Mouse (Mus musculus) left cerebral cortex, adult 2 months (tissue): ENCODE results near the gene Adcy5. TPM values are rescaled to one million over a fixed set of nuclear protein-coding genes. Genes with fewer than 3 reads are reported as not detected.

Experiments used
- DNase-seq, 2 experiments: peaks; one replicate each; pipeline ENCODE4 v3.0.0; 2021 to 2022; ENCODE audit warnings: low spot score in 2 of 2, mixed read lengths in 1 of 2; ENCODE audit errors: extremely low spot score in 1 of 2
- H3K27ac ChIP-seq: fragments of 200-600 bp; 2 replicates; pipeline ENCODE4 v1.8.1; 2022
- H3K4me3 ChIP-seq: fragments of 200-600 bp; 2 replicates; pipeline ENCODE4 v1.8.1; 2022
- CTCF ChIP-seq: fragments of 200-600 bp; IDR thresholded peaks from 2 replicates; pipeline ENCODE4 v1.8.1; 2022; ENCODE audit warnings: antibody characterized with exemption, mild to moderate bottlenecking, moderate library complexity
- intact Hi-C: fragments of 180-260 bp; cut with DNase I; formaldehyde crosslinking; loops from one replicate; pipeline ENCODE4 v1.15.1; 2025
- total RNA-seq, 2 experiments: library from RNA; stranded (reverse); gene quantifications; 2 replicates each; pipeline ENCODE4 v1.2.3; 2021

Gene Adcy5
- total RNA-seq, 2 experiments from 2014 or later, result 96.8 to 129 TPM

- Histone ChIP-seq H3K4me3 (no peak overlapping the region), H3K27ac (0 out of 2 replicates have a peak overlapping the region, but pooled peaks have one; percentile 34)
- TF ChIP-seq CTCF, result no peak
- no peak for DNase-seq
- intact Hi-C loops, result no loop called here
Measured at GRCm38 (mm10) chr16:35215498-35215897, 60.8 kb downstream of the Adcy5 start.

GRCm38 (mm10) chr16:35216826-35217491 lies 62.3 kb downstream of the Adcy5 start:
- H3K4me3 ChIP-seq, result no peak overlapping the region
- H3K27ac ChIP-seq, result no peak overlapping the region
- intact Hi-C loops, result no loop called here
- DNase-seq, result no peak
- no peak for TF ChIP-seq CTCF

- no peak overlapping the region for H3K4me3 ChIP-seq
- peak in 1 of 2 experiments; percentile 55 for DNase-seq
- no peak overlapping the region for H3K27ac ChIP-seq
- intact Hi-C loops, result no loop called here
- no peak for TF ChIP-seq CTCF
Measured at GRCm38 (mm10) chr16:35220412-35220811, 65.7 kb downstream of the Adcy5 start.

- Histone ChIP-seq H3K4me3 (no peak overlapping the region), H3K27ac (no peak overlapping the region)
- no peak for TF ChIP-seq CTCF
- intact Hi-C loops, result no loop called here
- no peak for DNase-seq
Measured at GRCm38 (mm10) chr16:35221581-35221980, 66.9 kb downstream of the Adcy5 start.

- no peak for TF ChIP-seq CTCF
- Histone ChIP-seq H3K27ac (no peak overlapping the region), H3K4me3 (no peak overlapping the region)
- DNase-seq, result no peak
- intact Hi-C loops, result no loop called here
Measured at GRCm38 (mm10) chr16:35223930-35224329, 69.3 kb downstream of the Adcy5 start.

GRCm38 (mm10) chr16:35224716-35225115 lies 70.0 kb downstream of the Adcy5 start:
- Histone ChIP-seq H3K27ac (no peak overlapping the region), H3K4me3 (no peak overlapping the region)
- intact Hi-C loops, result no loop called here
- DNase-seq, result no peak
- no peak for TF ChIP-seq CTCF

GRCm38 (mm10) chr16:35229582-35229981 lies 74.9 kb downstream of the Adcy5 start:
- Histone ChIP-seq H3K27ac (no peak overlapping the region), H3K4me3 (no peak overlapping the region)
- no peak for DNase-seq
- TF ChIP-seq CTCF, result no peak
- intact Hi-C loops, result no loop called here

GRCm38 (mm10) chr16:35232153-35232750 lies 77.6 kb downstream of the Adcy5 start:
- intact Hi-C loops, result no loop called here
- no peak for TF ChIP-seq CTCF
- H3K27ac ChIP-seq, result no peak overlapping the region; the same call in 1 of the 2 replicates
- H3K4me3 ChIP-seq, result no peak overlapping the region
- no peak for DNase-seq

- TF ChIP-seq CTCF, result no peak
- DNase-seq, result no peak
- Histone ChIP-seq H3K27ac (no peak overlapping the region; the same call in 1 of the 2 replicates), H3K4me3 (no peak overlapping the region)
- intact Hi-C loops, result no loop called here
Measured at GRCm38 (mm10) chr16:35233329-35233728, 78.7 kb downstream of the Adcy5 start.

- no peak overlapping the region for H3K4me3 ChIP-seq
- intact Hi-C loops, result no loop called here
- no peak overlapping the region for H3K27ac ChIP-seq
- TF ChIP-seq CTCF, result no peak
- DNase-seq, result no peak
Measured at GRCm38 (mm10) chr16:35237091-35237490, 82.4 kb downstream of the Adcy5 start.

GRCm38 (mm10) chr16:35239318-35239965 lies 84.8 kb downstream of the Adcy5 start:
- Histone ChIP-seq H3K4me3 (no peak overlapping the region), H3K27ac (no peak overlapping the region)
- intact Hi-C loops, result no loop called here
- no peak for TF ChIP-seq CTCF
- no peak for DNase-seq

- no peak overlapping the region for H3K27ac ChIP-seq
- TF ChIP-seq CTCF, result no peak
- intact Hi-C loops, result no loop called here
- H3K4me3 ChIP-seq, result no peak overlapping the region
- no peak for DNase-seq
Measured at GRCm38 (mm10) chr16:35239966-35240730, 85.5 kb downstream of the Adcy5 start.
